In the genomic region with DNA sequence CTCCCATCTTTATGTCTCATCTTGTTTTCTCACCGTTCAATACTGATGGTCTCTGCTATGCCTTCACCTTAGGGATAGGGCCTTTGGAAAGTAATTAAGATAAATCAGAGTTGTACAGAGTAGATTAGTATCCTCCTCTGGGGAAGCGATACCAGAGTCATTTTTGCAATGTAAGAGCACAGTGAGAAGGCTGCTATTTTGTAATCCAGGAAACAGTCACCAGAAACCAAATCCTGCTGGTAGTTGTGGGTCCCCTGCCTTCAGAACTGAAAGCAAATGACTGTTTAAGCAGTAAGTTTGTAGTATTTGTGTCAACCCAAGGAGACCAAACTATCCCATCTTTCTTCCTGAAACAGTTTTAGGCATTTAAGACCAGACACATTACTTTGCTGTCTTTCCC, we compare ENCODE assay signal across 24 mouse cellular contexts. TPM values are rescaled to one million over a fixed set of nuclear protein-coding genes. Genes with fewer than 3 reads are reported as not detected.
DNase-seq lines count a peak whose midpoint lies in the region; ATAC-seq and TF ChIP-seq lines count a peak whose summit lies in the region.
"Had no signal": no experiment of that assay in that cellular context is flagged by ENCODE, and none has a peak within 500 bp of the region (broad histone marks: within the 10 kb centered on the region; RNA-seq: fewer than 3 reads in every experiment).

No protein-coding gene starts in this region.

- no peaks in the 10 kb centered on the region for H3K36me3 ChIP-seq in forebrain, embryonic 16.5 days (ENCODE audit: control insufficient read depth, insufficient read depth)
- no peaks in the 10 kb centered on the region for H3K36me3 ChIP-seq in heart, adult 2 months (ENCODE audit: control insufficient read depth, insufficient read depth, low read length)
- H3K36me3 ChIP-seq: forebrain, embryonic 15.5 days had no signal

- intact Hi-C loops in heart, adult 2 months (cut with DNase I) = no loop called here

- TF ChIP-seq POLR2A in heart, adult 2 months (IDR thresholded peaks at IDR 0.05; ENCODE audit: insufficient read depth, low read depth, low read length) = no peak

- H3K4me2 ChIP-seq in forebrain, embryonic 16.5 days (ENCODE audit: low read length) = no peak overlapping the region
- H3K4me2 ChIP-seq: embryonic facial prominence, embryonic 12.5 days; forebrain, embryonic 13.5 days; forebrain, embryonic 15.5 days had no signal

- no peaks in the 10 kb centered on the region for H3K9me3 ChIP-seq in forebrain, embryonic 16.5 days (ENCODE audit: control insufficient read depth, low read length)
- H3K9me3 ChIP-seq: embryonic facial prominence, embryonic 10.5 days; embryonic facial prominence, embryonic 12.5 days; forebrain, embryonic 13.5 days; forebrain, embryonic 15.5 days; G1E had no signal

- TF ChIP-seq EP300 in heart, adult 2 months (IDR thresholded peaks at IDR 0.05; ENCODE audit: insufficient read depth, low read depth, low read length) = no peak

- no peaks in the 10 kb centered on the region for H3K4me1 ChIP-seq in forebrain, embryonic 16.5 days (replicated peaks; ENCODE audit: control insufficient read depth, insufficient read depth, low read length)
- no peaks in the 10 kb centered on the region for H3K4me1 ChIP-seq in heart, adult 2 months (ENCODE audit: control insufficient read depth, insufficient read depth, low read length)
- H3K4me1 ChIP-seq: embryonic facial prominence, embryonic 10.5 days; embryonic facial prominence, embryonic 12.5 days; forebrain, embryonic 13.5 days; forebrain, embryonic 15.5 days had no signal

- H3K4me3 ChIP-seq in forebrain, embryonic 16.5 days (replicated peaks; ENCODE audit: low read length) = no peak overlapping the region
- no peak overlapping the region for H3K4me3 ChIP-seq in heart, adult 2 months
- H3K4me3 ChIP-seq: embryonic facial prominence, embryonic 10.5 days; embryonic facial prominence, embryonic 12.5 days; forebrain, embryonic 13.5 days; forebrain, embryonic 15.5 days had no signal

- peak; percentile 84 for ATAC-seq in common myeloid progenitor, adult 5-6 weeks (replicated peaks; ENCODE audit: low read depth, poor library complexity, severe bottlenecking)
- peak; percentile 90 for ATAC-seq in megakaryocyte, adult 5-6 weeks (ENCODE audit: poor library complexity, severe bottlenecking)
- ATAC-seq in forebrain, embryonic 16.5 days = no peak
- ATAC-seq: activated CD4-positive, CD25-positive, alpha-beta regulatory T cell, adult 4 months; CD4-positive, CD25-positive, alpha-beta regulatory T cell, adult 4 months; forebrain, embryonic 13.5 days; forebrain, embryonic 15.5 days; Patski had no signal

- no peak overlapping the region for H3K9ac ChIP-seq in forebrain, embryonic 16.5 days (replicated peaks; ENCODE audit: low read depth, low read length)
- no peak overlapping the region for H3K9ac ChIP-seq in heart, adult 2 months (ENCODE audit: low read depth, low read length)
- H3K9ac ChIP-seq: embryonic facial prominence, embryonic 12.5 days; forebrain, embryonic 13.5 days; forebrain, embryonic 15.5 days had no signal

- 97% methylated on average over 2 of the region's 2 CpGs for WGBS in forebrain, embryonic 16.5 days
- WGBS in heart, adult 2 months = 91% methylated on average over 2 of the region's 2 CpGs

- no peaks in the 10 kb centered on the region for H3K79me2 ChIP-seq in heart, adult 2 months (replicated peaks; ENCODE audit: control insufficient read depth, insufficient read depth, low read length)

- no peaks in the 10 kb centered on the region for H3K27me3 ChIP-seq in forebrain, embryonic 16.5 days (replicated peaks; ENCODE audit: control insufficient read depth, insufficient read depth, low read length)
- H3K27me3 ChIP-seq in heart, adult 2 months (ENCODE audit: control insufficient read depth, insufficient read depth, low read length) = no peaks in the 10 kb centered on the region
- H3K27me3 ChIP-seq: CH12.LX; embryonic facial prominence, embryonic 12.5 days; forebrain, embryonic 13.5 days; forebrain, embryonic 15.5 days; Patski had no signal

- TF ChIP-seq CTCF in heart, adult 2 months (IDR thresholded peaks at IDR 0.05) = no peak

- peak; percentile 70 for DNase-seq in 416B (ENCODE audit: low read depth)
- DNase-seq in adrenal gland, postnatal 14 days = no peak
- no peak for DNase-seq in heart, adult 2 months
- DNase-seq: adrenal gland, adult 8-10 months; adrenal gland, postnatal 25 days; B cell, adult 2 months; cerebellum, adult 11 months; cerebellum, adult 18-20 months; cerebellum, adult 8-10 months; cerebellum, adult 9-11 months; cerebellum, postnatal 14 days; cerebellum, postnatal 36 days had no signal

- H3K27ac ChIP-seq in forebrain, embryonic 16.5 days (ENCODE audit: low read length) = no peak overlapping the region
- H3K27ac ChIP-seq in heart, adult 2 months = no peak overlapping the region
- H3K27ac ChIP-seq: embryonic facial prominence, embryonic 10.5 days; embryonic facial prominence, embryonic 12.5 days; forebrain, embryonic 13.5 days; forebrain, embryonic 15.5 days had no signal

RNA-seq across cellular contexts. Expression of a gene that starts 39.9 kb away (rescaled TPM):
- 81.2 and 95.3 TPM in 2 replicates for total RNA-seq in common myeloid progenitor, adult 5-6 weeks (2017)
- 93.3 and 99.1 TPM in 2 replicates for total RNA-seq in megakaryocyte, adult 5-6 weeks (2015)
- total RNA-seq in megakaryocyte, adult 5-6 weeks (2017) = 82.2 and 82.5 TPM in 2 replicates
- total RNA-seq in adrenal gland, postnatal 14 days (2021) = 7.6 and 9.8 TPM in 2 replicates
- polyA plus RNA-seq in forebrain, embryonic 16.5 days (2015; fragmentation: Nextera tagmentation; extraction: Ambion mirVana) = 21.0 and 27.2 TPM in 2 replicates
- under 1 TPM; 0.10 to 0.16 TPM for total RNA-seq in heart, adult 2 months (2021)
- polyA plus RNA-seq in heart, adult 2 months (2012; rRNA removed) = 0.06 TPM in 2 replicates
